Mouse (Mus musculus): ENCODE measurements around the gene Rsrp1. TPM values are rescaled to one million over a fixed set of nuclear protein-coding genes. Genes with fewer than 3 reads are reported as not detected.

The Rsrp1 gene
- 100 to 1,000 TPM; 468 to 495 TPM for total RNA-seq (2023)

DNA sequence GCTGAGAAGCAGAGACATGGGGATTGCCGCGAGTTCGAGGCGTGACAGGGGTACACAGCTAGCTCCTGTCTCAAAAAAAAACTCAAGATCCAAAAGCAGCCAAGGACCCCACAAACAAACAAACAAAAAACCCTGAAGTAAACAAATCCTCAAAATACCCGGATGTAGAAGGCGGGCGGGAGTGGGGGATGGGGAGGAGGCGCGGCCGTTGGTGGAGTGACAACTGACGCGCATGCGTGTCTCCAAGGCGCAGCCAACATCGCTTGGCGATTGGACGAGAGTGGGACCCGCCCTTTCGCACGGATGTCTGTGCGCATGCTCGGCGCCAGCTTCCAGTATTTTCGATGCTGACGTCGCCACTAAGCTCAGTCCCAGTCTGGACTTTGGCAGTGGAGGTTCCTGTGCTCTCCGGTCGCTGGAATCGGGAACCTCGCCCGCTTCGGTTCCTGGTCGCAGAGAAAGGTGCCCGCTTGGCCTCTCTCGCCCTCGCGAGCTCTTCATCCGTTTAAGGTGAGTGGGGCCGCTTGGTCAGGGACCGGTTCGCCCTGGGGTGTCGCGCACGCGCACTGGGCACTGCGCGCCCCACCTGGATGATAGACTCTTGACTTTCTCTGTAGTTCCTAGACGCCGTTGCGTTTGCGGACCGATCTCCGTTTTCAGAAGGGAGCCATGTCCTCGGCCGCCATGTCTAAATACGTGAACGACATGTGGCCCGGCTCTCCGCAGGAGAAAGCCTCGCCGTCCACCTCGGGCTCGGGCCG lies at the start of gene Rsrp1:
TSS of gene Rsrp1 (plus strand) at position 335 of the 761 bp plus-strand sequence.

DNA sequence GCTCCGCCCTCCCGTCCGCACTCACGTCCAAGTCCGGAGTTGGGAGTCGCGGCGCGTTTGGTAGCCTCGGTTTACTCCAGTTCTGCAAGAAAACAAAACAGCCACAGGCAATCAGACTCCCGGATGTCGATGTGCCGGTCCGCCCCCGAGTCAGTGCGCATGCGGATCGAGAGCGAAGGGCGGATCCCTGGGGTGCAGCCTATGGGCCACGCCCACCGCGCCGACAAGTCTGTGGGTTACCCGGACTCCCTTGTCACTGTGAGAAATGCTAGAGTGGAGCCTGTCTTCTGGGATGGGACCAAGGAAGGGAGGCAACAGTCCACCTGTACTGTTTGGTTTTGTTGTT lies 8.6 kb upstream of the Rsrp1 start, which contains the start of gene Tmem50a:
TSS of gene Tmem50a (minus strand) at position 161 of the 346 bp plus-strand sequence.

DNA sequence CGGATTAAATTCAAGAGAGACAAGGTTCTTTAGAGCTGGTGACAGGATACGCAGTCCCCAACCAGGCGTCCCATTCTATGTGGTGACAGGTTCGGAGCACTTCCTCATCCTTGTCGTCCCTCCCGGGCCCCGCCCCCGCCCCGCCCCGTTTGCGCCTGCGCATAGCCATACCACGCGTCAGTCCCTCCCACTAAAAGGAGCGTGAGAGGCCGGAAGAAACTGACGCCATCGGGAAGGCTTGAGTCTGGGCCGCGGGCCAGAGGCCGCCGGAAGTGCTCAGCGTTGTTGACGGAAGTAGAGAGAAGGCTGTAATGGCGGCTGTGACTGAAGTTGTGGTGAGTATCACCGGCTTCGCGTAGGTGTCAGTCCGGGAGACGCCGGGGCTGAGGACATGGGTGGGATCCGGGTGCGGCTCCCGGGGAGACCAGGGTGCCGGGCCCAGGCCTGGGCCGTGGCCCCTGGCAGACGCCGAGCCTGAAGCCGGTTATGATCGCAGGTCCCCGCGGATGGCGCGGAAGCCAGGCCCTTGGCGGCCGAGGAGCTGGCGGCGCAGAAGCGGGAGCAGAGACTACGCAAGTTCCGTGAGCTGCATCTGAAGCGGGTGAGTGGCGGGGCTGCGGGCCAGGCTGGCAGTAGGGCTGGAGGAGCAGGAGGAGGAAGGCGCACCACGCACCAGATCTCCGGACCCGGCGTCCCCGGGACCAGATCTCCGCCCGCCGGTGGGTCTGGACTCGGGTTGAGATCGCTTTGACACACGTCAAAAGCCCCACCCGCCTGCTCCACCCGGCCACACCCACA lies 7.5 kb downstream of the Rsrp1 start, which contains the start of gene Syf2:
TSS of gene Syf2 (plus strand) at position 215 of the 798 bp plus-strand sequence.

Other genes with a start within 250 kb of the Rsrp1 start
- 10 to 100 TPM; 46.3 to 49.3 TPM for gene Man1c1, start 219.3 kb upstream of the Rsrp1 start, total RNA-seq (2023)
- 10 to 100 TPM; 32.2 to 33.9 TPM for gene Ldlrap1, start 155.6 kb upstream of the Rsrp1 start, total RNA-seq (2023)
- gene Maco1, start 70.2 kb upstream of the Rsrp1 start, total RNA-seq (2023) = 10 to 100 TPM; 18.3 to 19.9 TPM
- gene Rhd, start 59.1 kb upstream of the Rsrp1 start, total RNA-seq (2023) = not detected
- gene Tmem50a, start 8.6 kb upstream of the Rsrp1 start, total RNA-seq (2023) = 100 to 1,000 TPM; 184 to 185 TPM
- gene Syf2, start 7.3 kb downstream of the Rsrp1 start, total RNA-seq (2023) = 100 to 1,000 TPM; 151 to 162 TPM
- 100 to 1,000 TPM; 125 to 126 TPM for gene Runx3, start 197.1 kb downstream of the Rsrp1 start, total RNA-seq (2023)

All from monocyte, adult 59 days (primary cell).